Mouse (Mus musculus) brain, embryonic 14.5 days (tissue): Measurements from ENCODE around the gene Klhdc4. TPM values are rescaled to one million over a fixed set of nuclear protein-coding genes. Genes with fewer than 3 reads are reported as not detected.

Experiments
- DNase-seq: peaks from one replicate; pipeline ENCODE4 v3.0.0-alpha.2; 2011; ENCODE audit warnings: low read depth
- CTCF ChIP-seq: fragments of 200-500 bp; IDR thresholded peaks from 2 replicates; pipeline ENCODE4 v1.5.1; 2012; ENCODE audit warnings: inconsistent platforms, mild to moderate bottlenecking, moderate library complexity, borderline replicate concordance; ENCODE audit not compliant: insufficient read depth, insufficient read length; ENCODE audit errors: extremely low read depth
- POLR2A ChIP-seq: fragments of 200-500 bp; IDR thresholded peaks from 2 replicates; pipeline ENCODE4 v1.6.1; 2012; ENCODE audit warnings: mild to moderate bottlenecking, inconsistent platforms, borderline replicate concordance; ENCODE audit not compliant: poor library complexity, insufficient read depth, insufficient read length, severe bottlenecking; ENCODE audit errors: extremely low read depth
- polyA plus RNA-seq: library from polyadenylated mRNA; depleted of rRNA; stranded (reverse); fragments of >200 nt; gene quantifications from 2 replicates; pipeline ENCODE4 v1.2.3, GENCODE M21; 2012; rRNA removed

Klhdc4 gene
- polyA plus RNA-seq, 1 experiment = 45.2 TPM

DNA sequence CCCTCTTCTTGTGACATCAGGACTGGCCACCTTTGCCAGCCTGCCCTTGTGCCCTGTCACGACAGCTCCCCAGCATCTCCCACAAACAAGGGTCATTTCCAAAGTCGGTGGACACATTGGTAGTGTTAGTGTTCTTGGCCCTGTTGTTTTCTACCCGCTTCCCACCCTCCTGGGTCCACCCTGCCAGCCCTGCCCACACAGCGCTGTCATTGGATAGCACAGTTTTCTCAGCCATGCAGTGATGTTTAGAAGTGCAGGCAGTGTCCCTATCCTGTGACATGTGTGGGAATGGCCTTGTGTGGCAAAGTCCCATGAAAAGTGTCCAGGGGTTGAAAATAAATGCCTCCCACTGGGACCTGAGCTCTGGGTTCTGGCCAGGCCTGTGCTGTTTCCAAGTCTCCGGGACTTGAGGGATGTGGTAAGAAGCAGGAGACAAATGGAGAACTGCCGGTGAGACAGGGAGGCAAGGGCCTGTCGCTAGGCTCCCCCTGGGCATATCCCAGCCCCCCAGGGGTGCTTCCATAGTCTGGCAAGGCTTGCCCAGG is 63.7 kb downstream of the Klhdc4 start:
- no peak for DNase-seq
- TF ChIP-seq POLR2A (no peak), CTCF (no peak)

- TF ChIP-seq POLR2A (no peak), CTCF (no peak)
- no peak for DNase-seq
Observed at GRCm38 (mm10) chr8:121763700-121764013, 65.7 kb downstream of the Klhdc4 start.

GRCm38 (mm10) chr8:121762999-121763699 is 66.2 kb downstream of the Klhdc4 start:
- TF ChIP-seq POLR2A (no peak), CTCF (no peak)
- DNase-seq = peak; percentile 84

- peak; percentile 19 for DNase-seq
- TF ChIP-seq POLR2A (no peak), CTCF (no peak)
Observed at GRCm38 (mm10) chr8:121761480-121761879, 67.9 kb downstream of the Klhdc4 start.

- DNase-seq = no peak
- TF ChIP-seq CTCF = no peak
- no peak for TF ChIP-seq POLR2A
Observed at GRCm38 (mm10) chr8:121760484-121760883, 68.9 kb downstream of the Klhdc4 start.

DNA sequence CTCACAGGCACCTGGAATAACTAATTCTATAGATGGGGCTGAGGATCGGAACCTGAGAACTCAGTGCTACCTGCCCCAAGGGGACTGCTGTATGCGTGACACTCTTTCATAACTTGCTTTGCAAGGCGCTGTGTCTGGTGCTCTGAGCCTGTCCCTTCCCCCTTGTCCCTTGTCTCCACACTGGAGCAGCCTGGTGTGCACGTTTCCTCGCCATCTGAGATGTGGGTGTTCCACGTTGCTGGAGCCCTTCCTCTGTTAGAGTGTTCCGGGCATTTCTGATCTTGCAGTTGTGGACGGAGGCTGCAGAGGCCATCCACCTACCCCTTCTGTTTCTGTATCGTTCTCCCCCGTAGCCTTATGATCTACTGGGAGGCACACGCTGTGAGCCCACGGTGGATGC is 70.9 kb downstream of the Klhdc4 start:
- no peak for DNase-seq
- TF ChIP-seq POLR2A = no peak
- TF ChIP-seq CTCF = no peak

- peak; percentile 69 for DNase-seq
- TF ChIP-seq POLR2A = no peak
- peak; percentile 89 for TF ChIP-seq CTCF
Observed at GRCm38 (mm10) chr8:121751407-121751806, 78.0 kb downstream of the Klhdc4 start.

DNA sequence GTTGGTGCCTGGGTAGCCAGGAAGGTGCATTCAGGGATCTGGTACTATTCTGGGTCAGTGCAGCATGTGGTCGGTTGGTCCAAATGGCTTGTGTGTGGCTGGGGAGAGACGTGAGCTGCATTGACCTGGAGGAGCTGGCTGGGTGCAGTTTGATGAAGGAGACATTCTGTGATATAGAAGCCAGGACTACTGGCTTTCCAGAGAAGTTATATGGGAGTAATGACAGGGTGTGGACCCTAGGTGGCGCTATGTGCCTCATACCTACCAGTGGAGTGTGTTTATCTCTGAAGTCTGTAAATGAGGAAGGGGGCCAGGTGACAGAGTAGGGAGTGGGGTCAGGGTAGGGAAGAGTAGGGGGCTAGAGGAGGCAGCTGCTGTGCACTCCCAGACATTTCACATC is 78.9 kb downstream of the Klhdc4 start:
- TF ChIP-seq POLR2A (no peak), CTCF (peak; percentile 32; the same call in 1 of the 2 replicates)
- no peak for DNase-seq

DNA sequence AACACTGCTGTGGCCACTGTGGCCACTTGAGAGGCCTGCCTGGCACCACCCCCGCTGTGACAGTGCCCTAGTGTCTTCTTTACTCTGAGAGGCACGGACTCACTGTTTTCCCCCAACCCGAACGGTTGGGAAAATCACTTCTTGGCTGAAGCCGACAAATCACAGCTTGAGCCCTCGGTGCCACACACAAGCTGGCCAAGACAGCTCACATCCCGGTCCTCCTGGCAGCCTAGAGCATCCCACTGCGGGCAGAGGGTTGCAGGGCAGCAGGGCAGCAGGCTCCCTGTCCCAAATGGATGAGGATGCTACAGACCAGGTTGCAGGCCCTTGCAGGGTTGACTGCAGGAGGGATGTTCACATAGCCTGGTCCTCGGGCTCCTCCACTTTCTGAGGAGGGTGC is 79.9 kb downstream of the Klhdc4 start:
- TF ChIP-seq POLR2A (no peak), CTCF (no peak)
- DNase-seq = no peak

Other genes starting within 250 kb of the Klhdc4 start
- 72.7 and 121 TPM in 2 replicates for gene Map1lc3b, start 239.2 kb downstream of the Klhdc4 start, polyA plus RNA-seq
- 66.6 and 84.4 TPM in 2 replicates for gene Zcchc14, start 176.7 kb downstream of the Klhdc4 start, polyA plus RNA-seq
- 28.7 and 57.2 TPM in 2 replicates for gene Jph3, start 99.9 kb downstream of the Klhdc4 start, polyA plus RNA-seq
- 98.8 and 113 TPM in 2 replicates for gene Slc7a5, start 78.1 kb upstream of the Klhdc4 start, polyA plus RNA-seq
- gene Car5a, start 115.3 kb upstream of the Klhdc4 start, polyA plus RNA-seq = 0.14 and 0.44 TPM in 2 replicates
- 114 and 148 TPM in 2 replicates for gene Banp, start 120.2 kb upstream of the Klhdc4 start, polyA plus RNA-seq